Mouse (Mus musculus) ovary, postnatal 36 days (tissue): ENCODE data around the gene Sp3.
"Not testable (repeated sequence)": the region's sequence is repeated elsewhere in the genome, so short reads cannot be mapped to it uniquely, and the experiment has no call there.

ENCODE experiments used
- DNase-seq: peaks from one replicate; pipeline ENCODE4 v3.0.0; 2022; ENCODE audit warnings: low spot score, mixed read lengths

Gene Sp3

DNA sequence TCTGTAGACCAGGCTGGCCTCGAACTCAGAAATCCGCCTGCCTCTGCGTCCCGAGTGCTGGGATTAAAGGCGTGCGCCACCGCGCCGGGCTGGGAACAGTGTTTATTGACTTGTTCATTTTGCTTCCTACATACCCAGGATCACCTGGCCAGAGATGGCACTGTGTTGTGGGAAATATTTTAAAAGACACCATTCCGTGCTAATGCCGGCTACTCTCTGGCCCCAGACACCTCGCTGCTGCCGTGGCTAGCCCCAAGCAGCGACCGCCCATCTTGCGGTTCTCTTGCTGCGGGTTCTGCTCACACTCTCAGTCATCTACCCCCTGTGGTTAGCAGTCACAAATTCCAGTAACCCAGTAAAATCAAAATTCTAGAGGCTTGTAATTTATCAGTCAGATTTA lies 12.3 kb upstream of the Sp3 start:
- DNase-seq: no peak

GRCm38 (mm10) chr2:72988945-72989344 lies 8.7 kb upstream of the Sp3 start:
- DNase-seq: not testable (repeated sequence)

DNA sequence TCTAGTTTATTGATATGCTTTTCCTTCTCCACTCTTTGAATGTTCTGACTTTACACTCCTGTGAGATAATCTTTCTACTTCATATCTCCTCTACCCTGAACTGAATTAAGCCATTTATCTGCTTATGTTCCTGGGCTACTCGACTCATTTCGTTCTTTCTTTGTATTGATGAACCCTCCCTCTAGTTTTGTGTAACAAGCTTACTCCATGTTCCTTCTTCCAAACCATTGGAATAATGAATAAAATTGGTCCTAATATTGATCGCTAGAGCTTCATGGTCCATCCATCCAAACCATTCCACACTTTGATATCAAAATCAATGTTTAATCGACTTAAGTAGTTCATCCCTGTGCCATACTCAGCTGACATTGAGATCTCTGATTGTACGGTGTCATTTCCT lies 6.4 kb upstream of the Sp3 start, which contains the start of gene Gm11084:
TSS of gene Gm11084 (minus strand) at position 101 of the 400 bp plus-strand sequence.
- DNase-seq: no peak

GRCm38 (mm10) chr2:72985516-72985915 lies 5.3 kb upstream of the Sp3 start:
- no peak for DNase-seq

GRCm38 (mm10) chr2:72984806-72985205 lies 4.6 kb upstream of the Sp3 start:
- no peak for DNase-seq

DNA sequence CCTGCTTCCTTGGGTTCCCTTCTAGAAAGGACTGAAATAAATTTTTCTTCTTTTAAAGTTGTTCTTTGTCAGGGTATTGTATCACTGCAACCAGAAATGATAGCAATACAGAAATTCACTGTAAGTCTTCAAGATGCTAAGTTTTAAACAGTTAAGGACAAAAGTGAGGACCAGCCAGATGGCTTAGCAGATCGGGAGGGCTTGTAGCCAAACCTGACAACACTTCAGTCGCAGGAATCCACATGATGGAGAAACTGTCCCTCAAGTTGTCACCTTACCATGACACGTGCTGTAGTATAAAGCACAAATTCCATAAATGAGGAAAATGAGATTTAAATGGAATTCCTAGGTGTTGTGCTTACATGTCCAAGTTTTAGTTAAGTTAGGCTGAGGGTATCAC lies 3.0 kb upstream of the Sp3 start:
- no peak for DNase-seq

GRCm38 (mm10) chr2:72982110-72982785 lies 2.0 kb upstream of the Sp3 start:
- DNase-seq: no peak

- DNase-seq: no peak
These were observed 1.3 kb upstream of the Sp3 start for GRCm38 (mm10) chr2:72981441-72982109.

DNA sequence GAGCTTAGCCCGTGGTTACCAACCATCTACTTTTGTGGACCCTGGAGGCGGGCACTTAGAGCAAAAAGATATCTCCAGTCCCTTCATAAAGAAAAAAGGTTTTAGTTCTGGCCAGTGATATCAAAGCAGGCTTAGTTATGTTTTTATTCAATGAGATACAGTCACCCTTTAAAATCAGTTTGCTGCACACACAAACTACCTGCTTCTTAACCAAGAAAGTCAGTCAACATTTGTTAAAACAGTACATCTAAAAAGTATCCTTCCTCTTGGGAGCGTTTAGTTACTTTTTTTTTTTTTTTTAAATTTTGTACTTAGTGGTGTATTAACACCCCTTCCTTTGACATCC lies 802 bp upstream of the Sp3 start:
- no peak for DNase-seq

DNA sequence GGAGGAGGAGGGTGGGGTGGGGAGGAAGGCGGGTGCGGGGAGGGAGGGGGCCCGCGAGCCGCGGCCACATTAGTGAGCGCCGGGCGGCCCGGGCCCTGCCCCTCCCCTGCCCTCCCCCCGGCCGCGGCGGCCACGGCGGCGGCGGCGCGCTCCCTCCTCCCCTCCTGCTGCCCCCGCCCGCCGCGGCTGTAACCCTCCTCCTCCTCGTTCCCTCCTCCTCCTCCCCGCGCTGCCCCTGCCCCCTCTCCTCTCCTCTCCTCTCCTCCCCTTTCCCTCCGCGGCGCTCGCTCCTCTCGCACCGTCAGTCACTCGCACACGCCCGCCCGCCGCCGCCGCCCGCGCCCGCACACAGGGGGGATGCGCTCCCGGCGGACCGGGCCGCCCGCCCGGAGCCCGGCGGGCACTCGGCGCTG lies 581 bp downstream of the Sp3 start:
- DNase-seq: peak; percentile 90

- peak; percentile 88 for DNase-seq
These were observed 1.2 kb downstream of the Sp3 start for GRCm38 (mm10) chr2:72978901-72979658.

DNA sequence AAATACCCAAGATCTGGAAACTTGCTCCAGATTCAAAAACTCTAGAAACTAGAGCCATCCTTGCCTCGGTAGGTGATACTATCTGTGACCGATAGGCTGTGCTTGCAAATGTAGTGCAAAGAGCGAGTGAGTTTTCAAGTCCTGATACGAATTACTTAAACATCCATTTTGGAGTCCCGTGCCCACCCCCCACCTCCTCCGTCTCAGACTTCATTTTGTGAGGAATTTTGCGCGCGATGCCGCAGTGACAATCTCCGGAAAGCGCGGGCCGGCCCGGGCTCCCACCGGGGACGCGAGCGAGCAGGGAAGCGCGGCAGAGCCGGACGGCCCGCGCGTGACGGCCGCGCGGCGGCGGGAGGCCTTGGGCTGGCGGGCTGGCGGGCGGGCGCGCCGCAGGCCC lies 1.8 kb downstream of the Sp3 start:
- no peak for DNase-seq

- DNase-seq: no peak
These were observed 3.0 kb downstream of the Sp3 start for GRCm38 (mm10) chr2:72977272-72977671.

DNA sequence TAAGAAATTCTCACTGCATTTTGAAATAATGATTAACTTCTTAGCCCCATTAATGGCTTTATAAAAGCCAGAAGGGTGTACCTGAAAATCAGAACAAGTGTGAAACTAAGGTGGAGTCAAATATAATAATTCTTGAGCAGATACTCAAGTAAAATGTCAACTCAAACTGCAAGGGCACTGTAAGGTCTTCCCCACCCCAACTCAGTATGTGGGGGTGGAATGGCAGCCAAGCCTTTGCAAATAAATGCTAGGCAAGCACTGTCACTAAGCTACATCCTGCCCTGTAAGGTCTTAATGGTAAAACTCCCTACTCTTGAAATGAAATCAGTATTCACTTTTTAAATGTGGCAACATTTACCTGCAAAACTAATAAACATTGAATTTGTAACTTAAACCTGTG lies 4.2 kb downstream of the Sp3 start:
- DNase-seq: no peak

DNA sequence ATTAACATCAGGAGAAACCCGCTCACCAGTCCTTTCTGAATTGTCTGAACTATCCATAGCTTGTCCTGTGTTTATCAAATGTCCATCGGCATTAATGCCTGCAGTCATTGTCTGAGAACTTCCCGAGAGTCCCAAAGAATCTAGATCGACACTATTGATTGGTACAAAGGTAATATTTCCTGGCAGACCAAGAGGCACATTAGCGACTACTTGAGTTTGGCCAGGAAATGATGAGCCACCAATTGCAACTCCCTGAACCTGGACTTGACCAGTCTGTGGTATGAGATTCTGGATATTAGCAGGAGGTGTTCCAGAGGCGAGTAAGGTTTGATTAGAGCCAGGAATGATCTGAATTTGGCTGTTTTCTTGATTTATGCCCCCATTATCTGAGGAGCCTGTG lies 9.4 kb downstream of the Sp3 start:
- no peak for DNase-seq

GRCm38 (mm10) chr2:72970302-72970701 lies 9.9 kb downstream of the Sp3 start:
- no peak for DNase-seq

DNA sequence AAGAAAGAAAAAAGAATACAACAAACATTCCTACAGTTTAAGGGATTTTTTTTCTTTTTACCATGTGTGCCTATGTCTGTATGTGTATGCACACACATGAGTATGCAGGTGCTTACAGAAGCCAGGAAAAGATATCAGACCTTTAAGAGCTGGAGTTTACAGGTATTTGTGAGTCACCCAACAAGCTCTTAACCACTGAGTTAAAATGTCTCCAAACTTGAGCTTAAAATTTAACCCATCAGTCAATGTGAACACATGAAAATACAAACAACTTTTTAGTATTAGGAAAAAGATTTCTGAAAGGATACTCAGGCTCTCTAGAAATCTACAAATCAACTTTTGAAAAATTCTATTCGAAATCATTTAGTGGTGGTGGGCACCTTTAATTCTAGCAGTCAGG lies 11.7 kb downstream of the Sp3 start:
- no peak for DNase-seq

GRCm38 (mm10) chr2:72965450-72965849 lies 14.8 kb downstream of the Sp3 start:
- DNase-seq: no peak

- no peak for DNase-seq
These were observed 23.8 kb downstream of the Sp3 start for GRCm38 (mm10) chr2:72956415-72956814.

DNA sequence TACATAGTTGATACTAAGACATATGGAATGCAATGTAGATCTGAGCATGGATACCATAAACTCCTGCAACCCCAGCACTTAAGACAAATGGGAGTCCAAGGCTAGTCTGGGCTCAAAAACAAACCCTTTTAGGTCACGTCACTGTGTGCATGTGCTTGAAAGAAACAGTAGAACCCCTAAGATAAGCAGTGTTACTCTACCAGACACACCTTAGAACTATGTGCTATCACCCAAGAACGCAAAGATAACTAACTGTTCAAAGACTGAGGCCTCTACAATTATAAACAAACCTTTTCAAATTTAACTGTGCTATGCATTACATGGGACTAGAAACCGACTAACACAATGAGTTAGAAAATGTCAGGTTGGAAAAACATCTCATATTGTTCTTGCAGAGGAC lies 27.3 kb downstream of the Sp3 start:
- DNase-seq: no peak

- DNase-seq: no peak
These were observed 44.3 kb downstream of the Sp3 start for GRCm38 (mm10) chr2:72935937-72936336.

GRCm38 (mm10) chr2:72932186-72932585 lies 48.1 kb downstream of the Sp3 start:
- no peak for DNase-seq

- no peak for DNase-seq
These were observed 55.3 kb downstream of the Sp3 start for GRCm38 (mm10) chr2:72924981-72925380.
